Mouse (Mus musculus) hematopoietic stem cell, adult 5-6 weeks (primary cell): ENCODE measurements around the gene Ccnd3. TPM values are rescaled to one million over a fixed set of nuclear protein-coding genes. Genes with fewer than 3 reads are reported as not detected.

Source experiments
- ATAC-seq, 2 experiments: fragments of 125-278 bp in 1 of 2; replicated peaks in 1 of 2; 2 replicates each; pipeline ENCODE4 v1.8.0; 2016 to 2017; ENCODE audit warnings: inconsistent platforms in 2 of 2, mild to moderate bottlenecking in 2 of 2, moderate number of reproducible peaks in 2 of 2, low read depth in 1 of 2, moderate TSS enrichment in 1 of 2; ENCODE audit not compliant: low FRiP score in 2 of 2, poor library complexity in 2 of 2, severe bottlenecking in 2 of 2, insufficient read depth in 1 of 2, low TSS enrichment in 1 of 2
- total RNA-seq: library from RNA; stranded (forward); fragments of 172-1452, 232-1000 nt; gene quantifications from 2 replicates; pipeline ENCODE4 v1.2.3, GENCODE M21; 2017

Gene Ccnd3
- total RNA-seq, result 58.9 and 80.2 TPM in 2 replicates

DNA sequence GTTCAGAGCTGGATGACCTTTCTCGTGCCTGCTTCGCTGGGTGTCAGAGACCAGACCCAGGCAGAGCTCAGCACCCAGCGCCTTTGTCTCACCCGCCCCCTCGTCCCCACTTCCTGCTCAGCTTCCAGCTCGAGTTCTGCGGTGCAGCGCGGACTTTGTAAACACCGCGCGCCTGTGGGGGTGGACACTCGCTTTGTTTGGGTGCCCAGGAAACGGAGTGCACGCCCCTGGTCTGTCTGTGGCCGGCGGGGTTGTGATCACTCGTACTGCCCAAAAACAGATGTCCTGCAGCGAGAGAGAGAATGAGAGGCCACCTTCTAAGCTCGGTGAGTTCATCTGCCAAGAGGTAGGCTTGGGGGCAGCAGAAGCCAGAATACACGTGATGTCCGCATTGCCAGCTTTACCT is at the start of gene Ccnd3:
Gene Ccnd3 (plus strand): TSS at position 111 of the 406 bp plus-strand sequence.
- peak; percentile 44 to 46 for ATAC-seq

- no peak; a peak in 1 of 4 replicates for ATAC-seq
Measured at GRCm38 (mm10) chr17:47458310-47458709, 46.5 kb upstream of the Ccnd3 start.

- ATAC-seq, result no peak
Measured at GRCm38 (mm10) chr17:47458936-47459335, 45.9 kb upstream of the Ccnd3 start.

- ATAC-seq, result no peak
Measured at GRCm38 (mm10) chr17:47459341-47459919, 45.4 kb upstream of the Ccnd3 start.

DNA sequence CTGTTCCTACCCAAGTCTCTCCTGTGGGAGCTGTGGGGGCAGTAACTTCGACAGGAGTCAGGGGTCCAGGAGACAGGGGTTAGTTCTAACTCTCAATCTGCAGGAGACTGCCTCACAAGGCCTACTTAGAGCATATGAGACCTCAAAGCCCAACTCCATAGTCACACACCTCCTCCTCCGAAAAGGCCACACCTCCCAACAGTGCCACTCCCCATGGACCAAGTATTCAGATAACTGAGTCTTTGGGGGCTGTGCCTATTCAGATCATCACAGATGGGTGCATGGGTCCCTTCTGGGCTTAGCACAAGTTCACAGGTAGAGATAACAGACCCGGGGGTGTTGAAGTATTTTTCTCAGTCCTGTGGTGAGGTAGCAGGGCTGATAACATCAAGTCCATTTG is 43.2 kb upstream of the Ccnd3 start:
- no peak for ATAC-seq

- no peak for ATAC-seq
Measured at GRCm38 (mm10) chr17:47462209-47462608, 42.6 kb upstream of the Ccnd3 start.

DNA sequence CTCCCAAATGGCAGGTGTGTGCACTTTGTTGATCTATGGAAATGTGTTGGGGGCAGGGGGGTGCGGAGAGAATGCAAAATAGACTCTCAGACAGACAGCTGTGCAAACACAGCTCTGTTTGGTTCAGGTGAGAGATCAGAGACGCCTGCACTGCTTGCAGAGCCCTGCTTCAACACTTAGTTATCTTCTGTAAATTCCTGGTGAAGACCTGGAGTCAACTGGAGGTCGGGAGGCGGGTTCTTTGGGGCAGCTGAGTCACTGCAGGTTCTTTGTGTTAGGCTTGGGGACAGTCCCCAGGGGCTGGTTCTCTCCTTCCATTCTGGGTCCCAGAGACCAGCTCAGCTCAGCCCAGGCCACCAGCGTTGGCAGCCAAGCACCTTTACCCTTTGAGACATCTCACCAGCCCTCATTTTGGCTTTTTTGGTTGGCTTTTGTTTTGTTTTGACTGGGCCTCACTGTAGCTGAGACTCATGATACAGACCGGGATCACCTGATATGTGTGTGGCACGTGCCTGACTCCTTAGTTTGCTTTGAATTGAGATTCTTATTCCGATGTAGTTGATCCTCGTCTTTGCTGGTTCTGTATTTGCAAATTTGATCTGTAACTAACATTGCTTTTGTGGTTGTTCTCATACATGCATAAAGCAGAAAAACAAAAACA is 42.0 kb upstream of the Ccnd3 start:
- ATAC-seq, result no peak

DNA sequence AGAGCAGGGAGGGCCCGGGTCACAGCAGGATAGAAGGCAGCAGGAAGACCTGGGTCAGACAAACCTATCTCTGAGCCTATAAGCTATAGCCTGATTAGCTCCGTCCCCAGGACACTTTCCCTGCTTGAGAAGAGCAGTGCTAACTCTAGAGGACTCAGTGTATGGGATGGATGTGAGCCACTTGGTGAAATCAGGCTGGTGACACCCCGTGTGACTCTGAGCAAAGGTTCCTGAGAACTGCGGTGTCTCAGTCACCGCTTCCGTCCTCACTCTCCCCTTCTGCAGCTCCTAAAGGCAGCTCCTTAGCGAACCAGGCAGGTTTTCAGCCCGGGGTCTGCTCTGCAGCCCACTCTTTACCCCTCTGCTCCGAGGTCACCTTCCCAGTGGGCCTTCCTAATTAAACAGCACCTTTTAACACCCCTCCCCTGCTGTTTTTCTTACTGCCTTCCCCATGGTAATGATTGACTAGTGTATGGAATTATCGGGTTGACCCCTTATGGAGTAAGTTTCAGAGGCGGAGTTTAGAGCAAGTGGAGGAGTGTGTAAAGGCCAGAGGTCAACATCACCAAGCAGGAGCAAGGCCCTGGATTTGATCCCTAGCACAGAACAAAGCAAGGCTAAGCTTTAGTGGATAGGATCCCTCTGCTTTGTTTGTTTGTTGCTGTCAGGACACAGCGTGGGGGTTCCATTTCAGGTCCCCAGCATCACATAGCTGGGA is 40.4 kb upstream of the Ccnd3 start:
- no peak for ATAC-seq

DNA sequence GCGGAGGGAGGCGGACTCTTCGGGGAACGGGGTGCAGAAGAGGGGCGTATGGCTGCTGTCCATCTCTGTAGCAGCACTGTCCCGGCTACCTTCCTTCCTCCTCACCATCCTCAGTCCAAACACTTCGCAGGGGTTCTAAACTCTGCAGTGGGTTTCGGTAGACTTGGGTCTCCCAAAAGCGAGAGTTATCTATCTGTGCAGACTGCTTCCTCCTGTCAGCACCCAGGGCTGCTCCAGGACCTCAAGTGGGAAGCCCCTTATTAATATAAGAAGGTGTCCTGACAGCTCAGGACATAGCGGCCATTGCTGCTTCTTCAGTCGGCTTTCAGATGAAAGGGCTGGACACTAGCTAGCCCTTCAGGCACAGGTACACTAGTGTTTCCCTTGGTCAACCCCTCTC is 39.8 kb upstream of the Ccnd3 start:
- ATAC-seq, result no peak

GRCm38 (mm10) chr17:47466284-47466683 is 38.6 kb upstream of the Ccnd3 start:
- ATAC-seq, result no peak

DNA sequence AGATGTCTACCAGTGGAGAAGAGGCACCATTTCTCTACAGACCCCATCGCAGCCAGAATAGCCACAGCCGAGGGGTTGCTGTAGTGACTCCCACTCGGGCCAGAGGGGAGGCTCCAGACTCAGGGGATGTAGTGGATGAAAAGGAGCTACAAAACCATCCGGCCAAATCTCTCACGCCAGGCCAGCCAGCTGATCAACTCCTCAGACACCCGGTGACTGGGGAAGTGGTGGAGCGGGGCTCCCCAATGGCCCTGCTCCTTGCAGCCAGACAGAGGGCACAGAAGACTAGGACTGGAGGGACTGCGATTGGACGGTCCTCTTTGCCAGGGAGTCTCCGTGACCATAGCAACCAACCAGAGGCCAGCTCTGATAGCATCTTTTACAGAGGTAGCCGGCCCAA is 37.2 kb upstream of the Ccnd3 start:
- no peak for ATAC-seq

- ATAC-seq, result no peak
Measured at GRCm38 (mm10) chr17:47468063-47468462, 36.8 kb upstream of the Ccnd3 start.

- ATAC-seq, result no peak
Measured at GRCm38 (mm10) chr17:47468466-47468865, 36.4 kb upstream of the Ccnd3 start.

GRCm38 (mm10) chr17:47469642-47470041 is 35.2 kb upstream of the Ccnd3 start:
- no peak for ATAC-seq

DNA sequence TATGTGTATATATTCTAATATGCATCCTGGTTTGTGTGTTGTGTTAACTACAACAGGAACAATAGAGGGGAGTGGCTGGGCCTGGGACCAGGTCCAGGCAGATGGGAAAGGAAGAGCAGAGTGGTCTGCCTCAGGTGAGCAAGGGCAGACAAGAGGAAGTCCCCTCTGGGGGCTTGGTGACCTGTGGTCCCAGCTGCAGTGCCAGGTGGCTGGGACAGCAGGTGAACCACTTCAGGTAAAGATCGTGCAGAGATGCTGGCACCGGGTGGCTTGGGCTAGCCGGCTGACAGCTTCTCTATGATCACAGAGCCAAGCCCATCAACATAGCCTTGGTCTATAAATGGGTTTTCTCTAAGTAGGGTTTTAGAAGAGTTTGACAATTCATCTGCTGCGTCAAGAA is 34.7 kb upstream of the Ccnd3 start:
- no peak for ATAC-seq

DNA sequence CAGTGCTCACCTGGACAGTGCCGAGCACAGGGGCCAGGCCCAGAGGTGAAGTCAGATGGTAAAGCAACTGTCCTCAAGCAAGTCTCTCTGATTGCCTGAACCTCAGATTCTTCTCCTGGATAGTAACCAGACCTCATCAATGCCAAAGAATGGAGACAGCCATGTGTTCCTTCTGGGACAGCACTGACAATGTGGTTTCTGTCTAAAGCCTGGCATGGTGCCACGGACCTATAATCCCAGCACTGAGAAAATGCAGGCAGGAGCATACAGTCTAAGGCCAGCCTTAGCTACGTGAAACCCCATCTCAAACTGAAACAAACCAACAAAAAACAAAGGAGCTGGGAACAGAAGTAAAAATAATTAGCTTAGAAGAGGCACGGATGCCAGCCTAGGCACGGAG is 34.2 kb upstream of the Ccnd3 start:
- no peak for ATAC-seq

GRCm38 (mm10) chr17:47472435-47473350 is 32.2 kb upstream of the Ccnd3 start:
- no peak for ATAC-seq
